Mouse (Mus musculus) intestine, postnatal 0 days (tissue): ENCODE data around the gene Wnk2. TPM values are rescaled to one million over a fixed set of nuclear protein-coding genes. Genes with fewer than 3 reads are reported as not detected.

Experiments used
- ATAC-seq: fragments of 200-750 bp; cut with Nextera tagmentation; 2 replicates; pipeline ENCODE4 v1.8.0; 2017; ENCODE audit warnings: mild to moderate bottlenecking, moderate TSS enrichment, moderate library complexity
- H3K27ac ChIP-seq: fragments of 300-500 bp; sonication (generic); 2 replicates; pipeline ENCODE4 v1.5.1; 2014; ENCODE audit warnings: mild to moderate bottlenecking, low read depth, low read length, moderate library complexity
- H3K27me3 ChIP-seq: fragments of 300-500 bp; sonication (generic); replicated peaks from 2 replicates; pipeline ENCODE4 v1.6.1; 2014; ENCODE audit warnings: low read length, mixed read lengths; ENCODE audit not compliant: control insufficient read depth, insufficient read depth
- H3K36me3 ChIP-seq: fragments of 300-500 bp; sonication (generic); 2 replicates; pipeline ENCODE4 v1.6.1; 2014; ENCODE audit warnings: mild to moderate bottlenecking, moderate library complexity; ENCODE audit not compliant: control insufficient read depth, insufficient read depth
- H3K4me1 ChIP-seq: fragments of 300-500 bp; sonication (generic); replicated peaks from 2 replicates; pipeline ENCODE4 v1.6.1; 2014; ENCODE audit warnings: antibody characterized with exemption, low read length, mixed read lengths; ENCODE audit not compliant: control insufficient read depth, insufficient read depth
- H3K4me2 ChIP-seq: fragments of 300-500 bp; sonication (generic); replicated peaks from 2 replicates; pipeline ENCODE4 v1.6.1; 2014; ENCODE audit warnings: low read depth, mild to moderate bottlenecking, moderate library complexity
- H3K4me3 ChIP-seq: fragments of 300-500 bp; sonication (generic); 2 replicates; pipeline ENCODE4 v1.5.1; 2014; ENCODE audit warnings: low read depth, low read length
- H3K9ac ChIP-seq: fragments of 300-500 bp; sonication (generic); 2 replicates; pipeline ENCODE4 v1.6.1; 2014; ENCODE audit warnings: mild to moderate bottlenecking, low read depth, low read length
- H3K9me3 ChIP-seq: fragments of 300-500 bp; sonication (generic); 2 replicates; pipeline ENCODE4 v1.6.1; 2016; ENCODE audit warnings: mixed run types; ENCODE audit not compliant: control insufficient read depth
- CTCF ChIP-seq: sonication (generic); IDR thresholded peaks from 2 replicates; pipeline ENCODE4 v1.5.1; 2016; ENCODE audit warnings: low read depth, mild to moderate bottlenecking, control low read depth, antibody characterized with exemption, moderate library complexity
- WGBS: fragments of 180-500 bp; shearing (Covaris S2); extraction: QIAGEN DNeasy Blood & Tissue Kit; methylation state at CpG from one replicate; pipeline ENCODE4 v1.1.7; 2014; 5-methylcytosine and 5-hydroxymethylcytosine counted together
- polyA plus RNA-seq: library from polyadenylated mRNA; unstranded; fragments of >200 nt; fragmentation: Nextera tagmentation; extraction: Ambion mirVana; gene quantifications from 2 replicates; pipeline ENCODE4 v1.2.1, GENCODE M21; 2015

The Wnk2 gene
- polyA plus RNA-seq, 1 experiment from 2014 or later: 1.7 TPM

DNA sequence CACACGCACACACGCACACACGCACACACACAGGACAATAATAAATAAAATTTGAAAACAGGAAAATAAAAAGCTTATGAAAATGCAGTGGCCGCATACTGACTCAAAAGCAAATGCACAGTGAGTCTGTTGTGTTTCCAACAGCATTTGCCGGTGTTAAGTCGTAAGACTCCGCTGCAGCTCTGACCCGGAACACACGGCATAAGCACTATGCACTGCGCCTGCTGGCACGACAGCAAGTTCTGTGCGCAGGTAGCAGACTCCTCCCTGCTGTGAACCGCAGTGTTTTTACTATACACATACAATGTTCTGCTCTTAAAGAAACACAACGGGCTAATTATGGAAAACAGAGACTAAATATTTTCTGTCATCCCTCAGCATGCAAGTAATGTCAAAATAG lies 32.9 kb downstream of the Wnk2 start:
- TF ChIP-seq CTCF: no peak
- Histone ChIP-seq H3K9ac (no peak overlapping the region), H3K4me3 (no peak overlapping the region), H3K4me2 (no peak overlapping the region), H3K4me1 (no peaks in the 10 kb centered on the region), H3K27ac (no peak overlapping the region), H3K9me3 (no peaks in the 10 kb centered on the region), H3K36me3 (no peaks in the 10 kb centered on the region), H3K27me3 (no peaks in the 10 kb centered on the region)
- 83% methylated on average over 14 of the region's 14 CpGs for WGBS
- ATAC-seq: no peak

GRCm38 (mm10) chr13:49114116-49114515 lies 33.7 kb downstream of the Wnk2 start:
- no peak for ATAC-seq
- Histone ChIP-seq H3K36me3 (no peaks in the 10 kb centered on the region), H3K27ac (no peak overlapping the region), H3K27me3 (no peaks in the 10 kb centered on the region), H3K9me3 (no peaks in the 10 kb centered on the region), H3K4me1 (no peaks in the 10 kb centered on the region), H3K9ac (no peak overlapping the region), H3K4me2 (no peak overlapping the region), H3K4me3 (no peak overlapping the region)
- 62% methylated on average over 4 of the region's 4 CpGs for WGBS
- no peak for TF ChIP-seq CTCF

DNA sequence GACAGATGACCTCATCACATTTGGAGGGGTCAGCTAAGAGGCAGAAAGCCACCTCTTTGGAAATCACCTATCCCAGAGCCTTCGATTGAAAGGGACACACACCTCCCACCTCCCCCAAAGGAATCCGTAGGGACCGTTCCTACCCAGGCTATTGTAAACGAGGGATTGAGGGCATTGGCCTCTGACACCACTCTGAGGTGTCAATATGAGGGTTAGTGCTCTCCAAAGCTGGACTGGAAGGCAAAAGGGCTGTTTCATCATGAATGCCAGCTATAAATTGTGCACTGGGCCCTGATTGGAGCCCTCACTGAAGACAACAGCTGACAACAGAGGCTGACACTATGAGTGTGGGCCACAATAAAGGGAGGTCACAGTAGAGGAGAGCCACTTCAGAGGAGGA lies 34.5 kb downstream of the Wnk2 start:
- H3K4me1 ChIP-seq: no peaks in the 10 kb centered on the region
- no peaks in the 10 kb centered on the region for H3K27me3 ChIP-seq
- no peak overlapping the region for H3K4me2 ChIP-seq
- H3K4me3 ChIP-seq: no peak overlapping the region
- no peak for TF ChIP-seq CTCF
- H3K27ac ChIP-seq: no peak overlapping the region
- 56% methylated on average over 4 of the region's 4 CpGs for WGBS
- no peak for ATAC-seq
- H3K9ac ChIP-seq: no peak overlapping the region
- H3K36me3 ChIP-seq: no peaks in the 10 kb centered on the region
- H3K9me3 ChIP-seq: no peaks in the 10 kb centered on the region

GRCm38 (mm10) chr13:49112652-49113051 lies 35.2 kb downstream of the Wnk2 start:
- WGBS: 61% methylated on average over 8 of the region's 8 CpGs
- TF ChIP-seq CTCF: no peak
- Histone ChIP-seq H3K27ac (no peak overlapping the region), H3K9ac (no peak overlapping the region), H3K4me2 (no peak overlapping the region), H3K36me3 (no peaks in the 10 kb centered on the region), H3K9me3 (no peaks in the 10 kb centered on the region), H3K4me3 (no peak overlapping the region), H3K4me1 (no peaks in the 10 kb centered on the region), H3K27me3 (no peaks in the 10 kb centered on the region)
- peak; percentile 44; the same call in 1 of the 2 replicates for ATAC-seq

- H3K9me3 ChIP-seq: peaks cover 4% of the 10 kb centered on the region; the same call in 1 of the 2 replicates
These were observed 38.1 kb downstream of the Wnk2 start for GRCm38 (mm10) chr13:49109665-49110064.

DNA sequence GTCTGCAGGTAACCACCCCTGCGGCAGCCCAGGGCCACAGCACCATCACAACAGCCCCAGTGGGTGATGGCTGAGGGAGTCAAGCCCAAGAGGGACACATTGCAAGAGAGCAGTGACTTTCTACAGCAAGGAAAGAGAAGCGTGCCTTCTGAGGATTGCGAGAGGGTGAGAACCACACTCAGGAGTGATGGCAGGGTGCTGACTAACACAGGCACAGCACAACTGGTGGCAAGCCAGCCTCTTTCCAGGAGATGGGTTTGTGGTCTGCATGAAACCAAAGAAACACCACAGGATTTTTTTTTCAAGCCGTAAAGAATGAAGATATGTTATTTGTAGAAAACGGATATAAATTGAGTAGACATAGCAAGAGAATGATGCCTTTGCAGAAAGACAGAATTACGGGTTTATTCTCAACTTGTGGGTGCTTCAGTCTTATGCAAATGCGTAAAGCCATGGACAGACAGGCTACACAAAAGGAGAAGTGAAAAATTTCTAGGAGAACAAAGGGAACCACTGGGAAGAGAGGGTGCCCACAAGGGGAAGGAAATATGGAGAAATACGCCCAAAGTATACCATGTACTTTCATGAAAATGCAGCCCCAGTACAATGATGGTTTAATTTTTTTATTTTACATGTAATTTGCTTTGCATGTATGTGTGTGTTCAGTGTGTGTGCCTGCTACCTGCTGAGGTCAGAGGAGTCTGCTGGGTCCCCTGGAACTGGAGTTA lies 39.5 kb downstream of the Wnk2 start:
- Histone ChIP-seq H3K4me1 (no peaks in the 10 kb centered on the region), H3K36me3 (no peaks in the 10 kb centered on the region), H3K9me3 (peaks cover 4% of the 10 kb centered on the region; the same call in 1 of the 2 replicates), H3K27me3 (no peaks in the 10 kb centered on the region), H3K27ac (no peak overlapping the region), H3K4me3 (no peak overlapping the region), H3K4me2 (no peak overlapping the region), H3K9ac (no peak overlapping the region)
- WGBS: 88% methylated on average over 8 of the region's 8 CpGs
- TF ChIP-seq CTCF: no peak
- ATAC-seq: no peak

More at GRCm38 (mm10) chr13:49109665-49110064, 38.1 kb downstream of the Wnk2 start:
- no peaks in the 10 kb centered on the region for H3K4me1 ChIP-seq
- H3K9ac ChIP-seq: no peak overlapping the region
- H3K36me3 ChIP-seq: no peaks in the 10 kb centered on the region
- TF ChIP-seq CTCF: no peak
- no peaks in the 10 kb centered on the region for H3K27me3 ChIP-seq
- WGBS: 77% methylated on average over 3 of the region's 3 CpGs
- ATAC-seq: no peak
- no peak overlapping the region for H3K4me3 ChIP-seq
- no peak overlapping the region for H3K27ac ChIP-seq
- H3K4me2 ChIP-seq: no peak overlapping the region
